Mouse (Mus musculus): Measurements from ENCODE around the gene Fam13c.

DNA sequence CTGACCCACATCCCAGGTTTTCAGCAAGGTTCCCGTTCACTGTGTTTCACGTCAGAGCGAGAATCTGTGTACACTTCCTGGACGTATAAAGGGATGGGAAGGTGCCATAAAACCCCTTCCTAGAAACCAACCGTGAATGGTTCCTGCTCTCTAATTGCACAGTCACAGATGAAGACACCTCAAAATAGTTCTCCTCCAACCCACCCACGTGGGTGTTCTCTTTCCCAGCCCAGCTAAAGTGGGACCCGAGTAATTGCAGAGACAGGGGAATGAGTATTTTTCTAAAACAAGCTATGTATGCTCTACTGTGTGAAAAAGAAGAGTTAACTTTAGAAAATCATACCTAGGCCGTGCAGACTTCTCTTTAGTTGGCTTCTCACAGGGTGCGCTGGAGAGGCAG lies 74.6 kb downstream of the Fam13c start:
- TF ChIP-seq CTCF (IDR thresholded peaks at IDR 0.05; ENCODE audit: borderline replicate concordance, insufficient read depth, low read length) (no peak), POLR2A (IDR thresholded peaks at IDR 0.05; ENCODE audit: low read depth, low read length) (no peak)

Measured in embryonic fibroblast, embryonic 13.5 days (primary cell).